Mouse (Mus musculus) gastrocnemius, postnatal 25 days (tissue): Measurements from ENCODE around the gene Pfn4. TPM values are rescaled to one million over a fixed set of nuclear protein-coding genes. Genes with fewer than 3 reads are reported as not detected.
"Not testable (repeated sequence)": the region's sequence is repeated elsewhere in the genome, so short reads cannot be mapped to it uniquely, and the experiment has no call there.

Experiments used
- DNase-seq: peaks from one replicate; pipeline ENCODE4 v3.0.0; 2022
- total RNA-seq, 2 experiments: library from RNA; stranded (reverse); gene quantifications; 1 replicate in 1 of 2; 2 replicates in 1 of 2; pipeline ENCODE4 v1.2.3; 2021

Gene Pfn4
- total RNA-seq, 2 experiments from 2014 or later = 1.4 TPM

DNA sequence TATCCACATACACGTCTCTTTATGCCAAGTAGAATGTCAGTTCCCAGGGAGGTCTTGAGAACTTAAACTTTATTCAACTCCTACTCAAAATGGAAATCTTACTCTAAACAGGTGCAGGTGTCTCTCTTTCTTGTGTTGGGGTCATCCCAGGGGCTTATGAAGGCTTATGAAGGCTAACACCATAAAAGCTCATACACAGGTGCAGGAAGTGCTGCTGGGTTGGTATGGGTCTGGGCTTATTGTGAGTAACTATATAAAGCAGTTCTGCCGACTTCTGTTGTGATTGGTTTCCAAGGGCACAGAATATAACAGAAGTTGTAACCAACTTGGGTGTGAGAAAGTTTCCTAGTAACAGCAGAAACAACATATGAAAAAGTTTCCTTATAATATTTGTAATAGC is 15.6 kb downstream of the Pfn4 start:
- no peak for DNase-seq

DNA sequence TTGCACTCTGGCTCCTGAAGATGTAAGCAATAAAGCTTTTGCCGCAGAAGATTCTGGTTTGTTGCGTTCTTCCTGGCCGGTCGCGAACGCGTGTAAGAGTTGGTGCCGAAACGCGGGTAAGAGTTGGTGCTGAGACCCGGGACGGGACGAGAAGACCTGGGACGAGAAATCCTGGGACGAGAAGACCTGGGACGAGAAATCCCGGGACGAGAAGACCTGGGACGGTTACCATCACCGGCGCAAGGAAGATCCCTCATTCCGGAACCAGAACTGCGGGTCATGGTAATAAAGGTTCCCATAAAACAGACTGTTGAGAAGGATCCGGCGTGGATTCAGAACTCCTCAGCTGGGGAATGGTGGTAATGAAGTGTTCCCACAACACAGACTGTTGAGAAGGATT is 19.3 kb downstream of the Pfn4 start:
- not testable (repeated sequence) for DNase-seq

DNA sequence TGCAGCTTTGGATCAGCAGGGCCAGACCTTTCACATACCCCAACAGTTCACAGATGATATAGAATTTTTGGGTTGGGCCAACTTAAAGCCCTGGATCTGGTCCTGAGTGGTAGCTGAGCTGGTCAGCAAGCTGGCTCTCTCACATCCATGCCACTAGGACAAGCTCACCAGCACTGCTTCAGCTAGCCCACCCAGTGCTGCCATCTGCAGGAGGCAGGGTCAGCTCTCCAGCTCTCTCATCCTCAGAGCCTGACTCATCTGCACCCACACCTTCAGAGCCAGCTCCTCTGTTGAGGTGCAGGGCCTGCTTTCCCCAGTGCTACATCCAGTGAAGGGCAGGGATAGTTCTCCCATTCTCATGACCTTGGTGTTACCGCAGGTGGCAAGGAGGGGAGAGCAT is 24.9 kb downstream of the Pfn4 start:
- DNase-seq = no peak

DNA sequence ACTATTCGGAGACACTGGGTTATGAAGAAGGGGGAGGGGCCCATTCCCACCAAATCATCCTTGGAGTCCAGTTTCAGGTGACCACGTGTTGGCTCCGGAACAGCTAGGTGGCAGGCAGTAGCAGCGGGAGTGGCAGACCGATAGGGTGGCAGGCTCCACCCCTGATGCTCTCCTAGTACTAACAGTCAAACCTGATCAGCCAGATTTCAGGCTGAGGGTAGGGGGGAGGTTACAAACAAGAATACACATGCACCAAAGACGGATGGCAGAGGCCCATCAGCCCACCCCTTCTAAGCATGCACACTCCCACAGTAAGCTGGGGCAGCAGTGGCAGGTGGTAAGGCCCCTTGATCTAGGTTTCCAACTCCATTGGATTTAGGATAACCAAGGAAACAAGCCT is 28.6 kb downstream of the Pfn4 start:
- DNase-seq = not testable (repeated sequence)

DNA sequence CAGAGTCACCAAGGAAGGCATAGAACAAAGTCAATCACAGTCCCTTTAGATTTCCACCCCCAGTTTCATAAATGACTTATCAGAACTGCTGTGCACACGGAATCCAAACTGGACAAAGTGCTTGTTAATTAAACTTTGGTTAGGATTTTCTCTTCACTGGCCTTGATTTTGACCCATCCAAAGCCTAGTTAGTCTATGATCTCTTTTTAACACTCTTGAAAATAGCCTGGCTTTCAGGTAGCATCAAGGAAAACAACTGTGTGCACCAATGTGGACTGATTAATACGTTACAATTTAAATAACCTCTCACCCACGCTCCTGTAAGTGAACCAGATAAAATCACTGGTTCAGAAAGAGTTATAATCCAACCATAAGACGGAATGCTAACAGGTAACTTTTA is 42.2 kb downstream of the Pfn4 start:
- no peak for DNase-seq

DNA sequence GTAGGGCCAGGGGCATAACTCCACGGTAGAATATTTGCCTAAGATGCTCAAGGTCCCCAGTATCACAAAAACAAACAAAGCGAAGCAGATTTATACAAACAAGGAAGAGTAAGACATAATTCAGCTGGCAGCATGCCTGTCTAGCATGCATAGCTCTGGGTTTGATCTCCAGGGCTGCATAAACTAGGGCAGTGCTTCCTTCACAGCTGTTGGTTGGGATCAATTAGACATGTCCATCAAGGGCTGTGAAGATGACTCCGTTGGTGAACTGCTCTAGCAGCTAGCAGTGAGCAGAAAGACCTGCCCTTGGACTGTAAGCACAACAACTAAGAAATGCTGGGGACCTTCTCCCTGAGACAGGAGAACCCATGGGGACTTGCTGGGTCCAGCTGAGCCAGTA is 42.9 kb downstream of the Pfn4 start:
- no peak for DNase-seq

DNA sequence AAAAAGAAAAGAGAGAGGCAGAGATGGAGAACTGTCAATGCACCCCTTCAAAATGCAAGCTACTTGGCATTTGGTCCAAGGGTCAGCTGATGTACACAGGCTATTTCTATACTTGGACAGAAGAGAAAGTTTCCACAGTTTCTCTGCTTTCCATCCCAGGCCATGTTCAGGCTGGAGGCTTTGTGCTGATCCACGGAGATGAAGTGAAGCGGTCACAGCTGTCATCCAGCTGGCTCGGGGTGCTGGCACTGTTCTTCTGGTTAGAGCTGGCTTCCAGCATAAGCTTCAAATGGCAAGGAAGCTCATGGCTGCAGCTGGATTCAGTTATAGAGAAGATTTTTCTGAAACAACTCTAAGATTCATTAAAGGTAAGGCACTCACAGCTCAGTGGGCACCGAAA is 44.8 kb downstream of the Pfn4 start:
- peak; percentile 34 for DNase-seq

DNA sequence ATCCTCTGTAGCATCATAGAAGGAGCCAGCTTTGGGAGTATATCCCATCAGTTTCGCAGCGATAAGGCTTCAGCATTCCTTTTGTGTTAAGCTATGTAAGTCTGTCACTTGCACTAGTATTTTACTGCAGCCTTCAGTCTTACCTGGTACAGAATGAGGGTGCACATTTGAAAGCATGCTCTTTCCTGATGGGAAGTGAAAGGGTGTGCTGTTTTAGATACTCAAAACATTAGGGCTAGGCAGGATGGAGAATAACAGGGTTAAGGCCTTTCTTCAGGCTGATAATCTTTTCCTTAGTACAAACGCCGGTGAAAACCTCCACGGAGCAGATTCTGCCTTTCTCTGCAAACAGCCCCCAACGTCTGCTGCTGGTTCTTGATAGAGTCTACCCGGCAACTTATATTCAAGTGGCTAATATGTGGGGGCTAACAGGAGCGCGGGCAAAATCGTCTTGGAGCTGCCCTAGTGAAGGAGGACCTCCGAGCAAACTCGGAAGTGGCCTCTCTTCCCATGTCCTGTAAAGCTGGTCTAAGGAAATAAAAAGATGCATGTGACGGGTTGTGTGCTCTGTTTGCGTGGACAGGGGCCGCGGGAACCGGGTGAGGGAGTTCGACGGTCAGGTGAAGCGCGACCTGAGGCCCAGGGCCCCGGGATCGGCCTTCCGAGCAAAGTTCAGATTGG is 48.0 kb downstream of the Pfn4 start:
- no peak for DNase-seq

DNA sequence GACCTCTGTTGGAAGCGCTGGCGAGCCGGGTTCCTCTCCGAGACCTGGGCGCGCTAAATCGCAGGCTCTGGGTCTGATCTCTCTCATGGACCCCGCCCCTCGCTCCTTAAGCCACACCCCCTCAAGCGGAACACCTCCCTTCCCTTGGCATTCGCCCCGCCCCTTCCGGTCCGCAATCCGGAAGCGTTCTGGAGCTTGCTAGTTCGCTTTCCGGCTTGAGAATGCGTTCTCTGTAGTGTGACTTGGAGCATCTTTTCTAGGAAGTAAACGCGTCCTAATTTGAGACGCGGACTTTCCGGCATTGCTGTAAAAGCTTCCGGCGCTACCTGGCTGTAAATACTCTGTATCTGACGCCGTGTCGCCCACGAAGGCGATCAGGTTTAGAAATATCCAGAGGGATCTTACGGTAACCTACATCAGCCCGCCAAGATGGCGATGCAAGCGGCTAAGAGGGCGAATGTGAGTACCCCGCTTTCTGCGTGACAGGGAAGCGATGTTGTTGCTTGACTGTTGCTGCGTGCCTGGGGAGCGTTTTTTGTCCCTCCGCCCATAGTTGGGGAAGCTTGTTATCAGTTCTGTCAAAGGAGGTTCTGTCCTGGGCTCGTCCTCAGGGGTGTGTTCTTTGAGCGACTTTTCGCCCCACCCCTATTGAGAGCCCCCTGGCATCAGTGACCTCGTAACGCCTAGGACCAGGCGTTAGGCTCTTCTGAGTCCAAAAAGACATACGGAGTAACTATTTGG is 48.7 kb downstream of the Pfn4 start, which contains the start of gene Sf3b6:
Sf3b6 (plus strand) TSS at position 184 of the 741 bp plus-strand sequence.
- DNase-seq = peak; percentile 95

DNA sequence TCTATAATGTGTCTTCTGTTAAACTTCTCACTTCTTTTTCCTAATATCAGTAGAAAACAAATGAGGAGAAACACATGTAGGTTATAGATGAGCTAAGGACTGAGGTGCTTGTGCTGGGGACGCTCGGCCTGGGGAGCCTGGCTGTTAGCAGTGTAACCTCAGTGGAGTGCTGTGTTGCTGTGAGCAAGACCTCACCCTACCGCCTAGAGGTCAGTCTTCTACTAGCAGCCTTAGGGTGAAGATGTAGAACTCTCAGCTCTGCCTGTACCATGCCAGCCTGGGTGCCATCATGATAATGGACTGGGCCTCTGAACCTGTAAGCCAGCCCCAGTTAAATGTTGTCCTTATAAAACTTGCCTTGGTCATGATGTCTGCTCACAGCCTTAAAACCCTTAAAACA is 58.4 kb downstream of the Pfn4 start:
- no peak for DNase-seq

Other genes starting within 250 kb of the Pfn4 start
- 10 to 100 TPM; 17.9 to 22.2 TPM for gene Itsn2, start 176.4 kb upstream of the Pfn4 start, total RNA-seq
- gene Gm3625, start 176.1 kb upstream of the Pfn4 start, total RNA-seq = not detected
- under 1 TPM; 0.11 to 0.18 TPM for gene Fam228a, start 30.6 kb upstream of the Pfn4 start, total RNA-seq
- 1 to 10 TPM; 4.7 to 5.0 TPM for gene Fam228b, start 245 bp downstream of the Pfn4 start, total RNA-seq
- gene Sf3b6, start 48.5 kb downstream of the Pfn4 start, total RNA-seq = 10 to 100 TPM; 31.8 to 35.6 TPM
- 1 to 10 TPM in 1 of 2 experiments, under 1 TPM in 1; 0.56 to 1.0 TPM for gene Fkbp1b, start 72.6 kb downstream of the Pfn4 start, total RNA-seq
- 1 to 10 TPM; 4.6 TPM for gene Wdcp, start 74.3 kb downstream of the Pfn4 start, total RNA-seq
- under 1 TPM; 0.32 to 0.41 TPM for gene Mfsd2b, start 105.3 kb downstream of the Pfn4 start, total RNA-seq
- gene Ubxn2a, start 138.7 kb downstream of the Pfn4 start, total RNA-seq = 10 to 100 TPM; 83.8 to 96.3 TPM
- 10 to 100 TPM; 16.0 to 16.6 TPM for gene Atad2b, start 148.3 kb downstream of the Pfn4 start, total RNA-seq